Mouse (Mus musculus): ENCODE measurements at regions not wholly inside any gene's neighbourhood (a gene's known extent, or its start where the extent isn't known, plus 50 kb on each side); places are given as distances from the start of the nearest gene placed in this dataset.

DNA sequence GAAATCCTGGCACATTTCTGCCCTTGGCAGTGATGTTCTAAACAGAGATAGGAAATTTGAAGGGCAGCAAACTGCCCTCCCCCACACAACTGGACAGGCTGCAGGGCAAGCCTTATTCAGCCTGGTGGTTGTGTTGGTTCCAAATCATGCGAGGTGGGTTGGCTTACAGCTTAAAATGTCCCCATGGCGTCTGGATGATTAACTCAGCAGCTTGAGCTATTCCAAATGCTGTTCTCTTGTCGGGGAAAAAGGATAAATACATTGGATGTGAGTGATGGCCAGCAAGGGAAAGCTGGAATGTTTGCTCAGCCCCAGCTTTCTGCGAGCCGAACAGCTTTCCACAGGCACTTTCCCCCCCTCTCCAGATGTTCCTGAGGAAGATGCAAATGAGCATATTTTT lies 280.5 kb downstream of the Nkx6-1 start:
- in situ Hi-C loops (cut with MboI; ENCODE audit: low pct_ligation_motif_present, low pct_unique_long_range_greater_than_20kb, low sequenced_read_pairs), result no loop called here

GRCm38 (mm10) chr5:101381361-101381760 lies 283.4 kb downstream of the Nkx6-1 start:
- H3K4me3 ChIP-seq (replicated peaks in 1 of 3; ENCODE audit: low read depth in 2 of 3, low read length in 2 of 3, poor library complexity in 1 of 3), result no peak overlapping the region
- H3K4me2 ChIP-seq (ENCODE audit: insufficient read depth, low read depth, poor library complexity, severe bottlenecking), result peak overlapping the region; percentile 51
- no peaks in the 10 kb centered on the region for H3K9me3 ChIP-seq (replicated peaks; ENCODE audit: low read length)
- no peaks in the 10 kb centered on the region for H3K27me3 ChIP-seq (replicated peaks)
- no peak for DNase-seq (ENCODE audit: extremely low read depth)
- dilution Hi-C loops (cut with MboI; ENCODE audit: extremely low pct_ligation_motif_present, extremely low pct_unique_long_range_greater_than_20kb, low sequenced_read_pairs) (no loop called here), in situ Hi-C loops (cut with MboI; ENCODE audit: low pct_ligation_motif_present, low pct_unique_long_range_greater_than_20kb, low sequenced_read_pairs) (no loop called here)
- no peaks in the 10 kb centered on the region for H3K4me1 ChIP-seq (ENCODE audit: control insufficient read depth in 1 of 2, insufficient read depth in 2 of 2)
- peak overlapping the region; percentile 15; the same call in 1 of the 2 replicates for H3K9ac ChIP-seq (ENCODE audit: insufficient read depth, low read depth)
- TF ChIP-seq PAX5 (IDR thresholded peaks at IDR 0.05; ENCODE audit: low read length) (no peak), BHLHE40 (IDR thresholded peaks at IDR 0.05; ENCODE audit: low read depth, low read length) (no peak), CHD1 (IDR thresholded peaks at IDR 0.05; ENCODE audit: low read depth, low read length) (no peak), MEF2A (IDR thresholded peaks at IDR 0.05; ENCODE audit: borderline replicate concordance, low read depth, low read length) (no peak), SMC3 (IDR thresholded peaks at IDR 0.05; ENCODE audit: low read depth, low read length) (no peak), MAFK (IDR thresholded peaks at IDR 0.05; ENCODE audit: insufficient replicate concordance, low read length) (no peak), MYC (IDR thresholded peaks at IDR 0.05; ENCODE audit: low read depth, low read length) (no peak), CTCF (conservative IDR thresholded peaks at IDR 0.05 in 1 of 2, IDR thresholded peaks at IDR 0.05 in 1 of 2; ENCODE audit: low read depth in 2 of 2, low read length in 2 of 2) (no peak)
- no peaks in the 10 kb centered on the region for H3K79me2 ChIP-seq (replicated peaks; ENCODE audit: control insufficient read depth, extremely low read depth, insufficient read depth, poor library complexity, severe bottlenecking)
- no peak overlapping the region for H3K27ac ChIP-seq (ENCODE audit: insufficient read depth, low read depth)
- H3K36me3 ChIP-seq (replicated peaks in 1 of 2; ENCODE audit: control insufficient read depth in 1 of 2, insufficient read depth in 1 of 2, low read length in 1 of 2), result no peaks in the 10 kb centered on the region

More for the DNA sequence above, 280.5 kb downstream of the Nkx6-1 start:
- Histone ChIP-seq H3K9me3 (replicated peaks; ENCODE audit: low read length) (no peaks in the 10 kb centered on the region), H3K36me3 (replicated peaks in 1 of 2; ENCODE audit: control insufficient read depth in 1 of 2, insufficient read depth in 1 of 2, low read length in 1 of 2) (no peaks in the 10 kb centered on the region), H3K27ac (ENCODE audit: insufficient read depth, low read depth) (no peak overlapping the region), H3K9ac (ENCODE audit: insufficient read depth, low read depth) (no peak overlapping the region), H3K4me1 (ENCODE audit: control insufficient read depth in 1 of 2, insufficient read depth in 2 of 2) (no peaks in the 10 kb centered on the region), H3K4me3 (replicated peaks in 1 of 3; ENCODE audit: low read depth in 2 of 3, low read length in 2 of 3, poor library complexity in 1 of 3) (no peak overlapping the region), H3K4me2 (ENCODE audit: insufficient read depth, low read depth, poor library complexity, severe bottlenecking) (no peak overlapping the region), H3K79me2 (replicated peaks; ENCODE audit: control insufficient read depth, extremely low read depth, insufficient read depth, poor library complexity, severe bottlenecking) (no peaks in the 10 kb centered on the region), H3K27me3 (replicated peaks) (no peaks in the 10 kb centered on the region)
- dilution Hi-C loops (cut with MboI; ENCODE audit: extremely low pct_ligation_motif_present, extremely low pct_unique_long_range_greater_than_20kb, low sequenced_read_pairs), result no loop called here
- DNase-seq (ENCODE audit: extremely low read depth), result no peak
- TF ChIP-seq ELF1 (IDR thresholded peaks at IDR 0.05; ENCODE audit: low read depth, low read length), result no peak
- TF ChIP-seq RAD21 (IDR thresholded peaks at IDR 0.05; ENCODE audit: low read depth, low read length), result no peak
- TF ChIP-seq CHD2 (IDR thresholded peaks at IDR 0.05; ENCODE audit: low read length), result no peak
- no peak for TF ChIP-seq BHLHE40 (IDR thresholded peaks at IDR 0.05; ENCODE audit: low read depth, low read length)
- TF ChIP-seq ETS1 (conservative IDR thresholded peaks at IDR 0.05; ENCODE audit: low read depth, low read length), result no peak
- TF ChIP-seq MAFK (IDR thresholded peaks at IDR 0.05; ENCODE audit: insufficient replicate concordance, low read length), result no peak
- TF ChIP-seq UBTF (IDR thresholded peaks at IDR 0.05; ENCODE audit: low read depth, low read length), result no peak
- no peak for TF ChIP-seq POLR2AphosphoS2 (IDR thresholded peaks at IDR 0.05; ENCODE audit: low read depth, low read length)
- TF ChIP-seq USF1 (IDR thresholded peaks at IDR 0.05; ENCODE audit: low read depth, low read length), result no peak
- TF ChIP-seq PAX5 (IDR thresholded peaks at IDR 0.05; ENCODE audit: low read length), result no peak
- TF ChIP-seq SIN3A (IDR thresholded peaks at IDR 0.05; ENCODE audit: low read length), result no peak
- no peak for TF ChIP-seq TCF12 (IDR thresholded peaks at IDR 0.05; ENCODE audit: low read depth, low read length)
- TF ChIP-seq CHD1 (IDR thresholded peaks at IDR 0.05; ENCODE audit: low read depth, low read length), result no peak
- TF ChIP-seq CTCF (conservative IDR thresholded peaks at IDR 0.05 in 1 of 2, IDR thresholded peaks at IDR 0.05 in 1 of 2; ENCODE audit: low read depth in 2 of 2, low read length in 2 of 2), result no peak
- no peak for TF ChIP-seq ZMIZ1 (IDR thresholded peaks at IDR 0.05; ENCODE audit: low read depth, low read length)
- no peak for TF ChIP-seq TBP (conservative IDR thresholded peaks at IDR 0.05; ENCODE audit: low read depth, low read length)
- no peak for TF ChIP-seq HCFC1 (IDR thresholded peaks at IDR 0.05; ENCODE audit: low read depth, low read length)
- no peak for TF ChIP-seq MYC (IDR thresholded peaks at IDR 0.05; ENCODE audit: low read depth, low read length)

All from CH12.LX (cell line).